Mouse (Mus musculus) urinary bladder, adult 18-20 months (tissue): ENCODE data around the gene Arf3.
"Not testable (repeated sequence)": the region's sequence is repeated elsewhere in the genome, so short reads cannot be mapped to it uniquely, and the experiment has no call there.

Experiments used
- DNase-seq, 2 experiments: peaks; one replicate each; pipeline ENCODE4 v3.0.0; 2022; ENCODE audit warnings: low spot score in 2 of 2, mixed read lengths in 2 of 2

The Arf3 gene

DNA sequence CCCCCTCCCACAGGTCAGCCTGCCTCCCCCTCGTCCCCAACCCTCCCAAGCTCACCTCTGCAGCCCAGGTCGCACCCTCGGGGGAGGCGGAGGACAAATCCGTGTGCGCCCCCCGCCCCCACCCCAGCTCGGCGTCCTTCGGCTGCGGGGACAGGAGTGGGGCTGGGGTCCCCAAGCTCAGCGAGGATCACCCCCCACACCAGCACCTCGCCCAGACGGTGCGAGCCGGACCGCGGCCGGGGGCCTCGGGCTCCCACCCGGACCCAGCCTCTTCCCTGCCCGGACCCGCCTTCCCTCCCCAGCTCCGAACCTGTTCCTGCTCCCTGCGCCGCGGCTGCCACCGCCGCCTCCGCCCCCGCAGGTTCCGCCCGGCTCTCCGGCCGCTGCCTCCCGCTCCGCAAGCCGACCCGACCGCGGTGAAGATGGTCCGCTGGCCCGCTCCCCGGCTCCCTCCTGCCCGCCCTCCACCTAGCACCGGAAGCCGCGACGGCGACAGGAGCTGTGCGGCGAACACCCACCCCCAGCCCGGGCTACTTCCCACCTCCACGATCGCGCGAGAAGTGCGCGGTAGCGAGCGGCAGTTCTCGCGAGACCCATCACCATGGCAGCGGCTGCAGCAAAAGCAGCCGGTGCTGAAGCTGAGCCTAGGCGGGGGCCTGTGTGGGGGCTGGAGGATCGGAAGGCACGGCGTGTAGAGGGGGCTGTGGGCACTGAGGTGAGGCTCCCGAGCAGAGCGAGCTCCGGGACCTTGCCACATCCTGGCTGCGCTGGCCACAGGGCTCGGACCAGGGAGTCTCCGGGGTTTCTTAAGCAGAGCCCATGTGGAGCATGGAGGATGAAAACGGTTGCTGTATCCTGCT lies at the start of gene Arf3:
Arf3 (minus strand) TSS at position 545 of the 860 bp plus-strand sequence.
- peak; percentile 92 to 97 for DNase-seq

DNA sequence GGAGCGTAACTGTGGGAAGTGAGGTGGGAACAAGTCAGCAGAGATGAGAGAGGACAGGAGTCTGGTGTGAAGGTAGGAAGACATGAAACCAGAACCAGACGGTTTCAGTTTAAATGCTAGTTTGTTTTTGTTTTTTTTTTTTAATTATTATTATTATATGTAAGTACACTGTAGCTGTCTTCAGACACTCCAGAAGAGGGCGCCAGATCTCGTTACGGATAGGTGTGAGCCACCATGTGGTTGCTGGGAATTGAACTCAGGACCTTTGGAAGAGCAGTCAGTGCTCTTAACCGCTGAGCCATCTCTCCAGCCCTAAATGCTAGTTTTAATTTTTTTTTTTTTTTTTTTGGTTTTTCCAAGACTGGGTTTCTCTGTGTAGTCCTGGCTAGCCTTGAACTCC lies 47.2 kb upstream of the Arf3 start:
- not testable (repeated sequence) for DNase-seq

DNA sequence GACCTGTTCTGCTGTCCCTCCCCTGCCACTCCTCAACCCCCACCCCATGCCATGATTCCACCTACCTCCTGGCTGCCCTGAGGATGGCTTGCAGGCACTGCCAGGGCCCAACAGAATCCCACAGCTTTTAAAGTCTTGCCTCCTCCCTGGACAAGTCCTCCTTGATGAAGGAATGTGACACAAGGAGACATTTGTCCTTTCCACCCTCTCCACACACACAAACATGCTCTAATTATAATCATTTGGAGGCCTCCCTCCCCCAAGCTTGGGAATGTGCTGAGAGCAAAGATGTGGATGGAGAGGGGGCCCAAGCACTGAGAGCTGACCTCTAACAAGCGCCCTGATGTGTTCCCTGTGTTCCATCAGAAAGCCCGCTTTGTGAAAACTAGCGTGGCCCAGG lies 46.4 kb upstream of the Arf3 start, which contains the start of gene Ddn:
Ddn (minus strand) TSS at position 101 of the 400 bp plus-strand sequence.
- DNase-seq, result no peak

DNA sequence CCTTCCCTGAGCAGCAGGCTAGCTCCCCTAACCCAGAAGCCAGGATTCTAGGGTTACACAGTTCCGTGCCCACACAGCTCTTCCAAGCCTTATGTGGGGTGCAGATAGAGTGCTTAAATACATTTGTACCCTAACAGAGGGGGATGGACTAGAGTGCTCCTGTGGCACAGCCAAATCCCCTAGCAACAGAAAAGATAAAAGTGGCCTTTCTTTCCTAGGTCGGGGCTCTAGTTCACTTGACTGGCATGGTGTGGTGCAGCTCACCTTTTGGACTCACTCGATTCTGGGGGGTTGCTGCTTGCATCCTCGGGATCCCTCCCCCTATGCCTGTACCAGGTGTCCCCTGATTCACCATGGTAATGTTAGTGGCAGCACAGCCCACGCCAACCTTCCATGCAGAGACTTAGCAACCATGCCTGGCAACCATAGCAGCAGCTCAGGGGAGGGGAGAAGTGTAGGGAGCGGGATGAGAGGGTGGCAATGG lies 45.7 kb upstream of the Arf3 start:
- DNase-seq, result no peak

DNA sequence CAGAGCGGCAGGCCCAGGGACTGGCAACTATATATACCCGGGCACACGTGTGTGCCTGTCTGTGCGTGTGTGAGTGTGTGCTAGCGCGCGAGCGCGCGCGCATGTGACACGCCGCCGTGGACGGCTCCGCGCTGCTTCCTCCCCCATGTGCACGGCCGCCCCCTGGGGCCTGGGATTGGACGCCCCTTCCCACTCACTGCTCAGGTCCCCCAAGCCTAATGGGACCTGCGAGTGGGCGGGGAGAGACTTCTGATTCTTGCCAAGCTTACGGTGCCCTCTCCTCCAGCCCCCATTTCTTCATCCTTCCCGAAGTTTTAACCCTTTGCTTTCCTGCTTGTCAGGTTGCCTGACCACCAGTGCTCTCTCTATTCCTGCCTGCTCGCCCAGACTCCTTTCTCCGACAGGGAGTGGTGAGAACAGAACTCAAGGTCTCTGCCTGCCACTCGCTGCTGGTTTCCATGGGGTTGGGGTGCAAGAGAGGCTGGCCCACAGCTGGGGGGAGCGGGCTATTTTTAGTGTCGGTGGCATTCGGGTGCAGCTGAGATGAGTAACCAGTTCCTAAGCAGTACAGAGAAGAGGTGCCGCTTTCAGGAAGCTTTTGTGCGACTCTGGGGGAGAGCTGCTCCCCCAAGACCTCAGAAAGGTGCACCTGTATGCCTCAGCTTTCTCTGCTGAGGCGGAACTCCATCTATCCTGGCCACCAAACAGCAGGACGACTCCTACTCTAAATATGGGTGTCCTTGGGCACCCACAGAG lies 45.1 kb upstream of the Arf3 start:
- no peak for DNase-seq

DNA sequence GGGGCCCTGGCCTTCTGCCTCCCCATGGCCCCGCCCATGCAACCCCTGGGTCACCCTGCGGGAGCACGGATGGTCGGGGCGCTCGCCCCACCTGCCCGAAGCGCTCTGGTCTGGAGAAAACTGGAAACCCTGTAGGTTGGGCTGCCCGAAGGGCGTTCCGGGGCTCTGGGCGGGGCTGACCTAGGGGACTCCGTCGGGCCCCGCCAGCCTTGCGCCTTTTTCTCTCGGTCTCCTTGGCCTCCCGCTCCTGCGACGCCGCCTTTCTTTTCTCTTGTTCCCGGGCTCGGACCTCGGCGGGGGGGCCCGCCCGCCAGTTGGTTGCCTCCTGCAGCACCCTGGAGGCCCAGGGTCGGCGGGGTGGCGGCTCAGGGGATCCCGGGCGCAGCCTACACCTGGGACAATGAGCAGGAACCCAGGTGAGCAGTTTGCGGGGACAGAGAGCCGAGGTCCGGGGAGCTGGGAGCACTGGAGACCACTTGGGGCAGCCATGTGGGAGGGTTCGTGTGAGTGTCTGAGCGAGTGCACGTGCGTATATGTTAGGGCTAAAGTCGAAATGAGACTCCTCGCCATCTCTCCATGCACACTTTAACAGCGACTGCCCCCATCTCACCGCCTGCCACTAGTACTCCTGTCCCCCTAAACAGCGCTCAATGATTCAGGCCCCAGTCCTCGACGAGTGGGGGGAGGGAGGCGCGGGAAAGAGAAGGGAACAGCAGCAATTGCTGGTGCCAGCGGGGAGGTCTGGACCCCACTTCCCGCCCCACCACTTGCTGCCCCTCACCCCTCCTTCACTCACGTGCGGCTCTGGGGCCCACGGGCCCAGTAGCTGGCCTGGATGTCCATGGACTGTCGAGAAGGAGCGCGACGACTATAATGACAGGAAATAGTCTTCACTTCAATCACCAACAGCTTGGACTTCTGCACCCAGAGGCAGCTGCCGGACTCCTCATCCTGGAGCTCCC lies 44.1 kb upstream of the Arf3 start:
- DNase-seq, result no peak

DNA sequence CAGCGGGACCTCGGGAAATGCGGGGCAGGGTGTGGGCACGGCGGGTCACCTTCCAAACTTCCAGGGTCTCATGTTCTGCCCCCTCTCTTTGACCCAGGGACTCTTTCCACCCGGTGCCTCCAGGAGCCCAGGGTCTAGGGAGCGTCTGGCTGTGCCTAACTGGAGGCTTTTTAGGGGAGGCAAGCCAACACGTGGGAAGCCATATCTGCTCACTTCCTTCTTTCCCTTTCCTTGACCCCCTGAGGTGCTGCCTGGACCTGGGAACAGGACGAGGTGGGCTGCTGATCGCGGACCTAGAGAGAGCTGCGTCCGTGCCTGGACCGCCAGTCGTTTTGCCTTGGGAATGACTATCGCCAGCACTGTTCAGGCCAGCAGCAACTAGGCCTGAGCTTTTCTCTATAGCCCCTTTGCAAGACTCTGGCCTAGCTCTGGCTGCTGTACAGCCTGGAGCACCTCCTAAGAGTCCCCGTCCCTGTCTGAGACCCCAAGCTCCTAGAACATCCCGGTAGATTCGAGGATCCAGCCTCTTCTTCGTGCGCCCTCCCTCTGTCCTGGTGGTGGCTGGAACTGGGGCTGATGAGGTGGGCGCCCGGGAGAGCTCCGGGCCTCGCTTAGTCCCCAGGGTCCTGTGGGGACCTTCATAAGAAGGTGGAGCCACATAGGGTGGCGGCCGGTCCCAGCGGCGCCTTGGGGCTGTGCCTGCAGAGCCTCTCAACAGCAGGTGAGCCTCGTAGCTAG lies 43.2 kb upstream of the Arf3 start:
- no peak for DNase-seq

DNA sequence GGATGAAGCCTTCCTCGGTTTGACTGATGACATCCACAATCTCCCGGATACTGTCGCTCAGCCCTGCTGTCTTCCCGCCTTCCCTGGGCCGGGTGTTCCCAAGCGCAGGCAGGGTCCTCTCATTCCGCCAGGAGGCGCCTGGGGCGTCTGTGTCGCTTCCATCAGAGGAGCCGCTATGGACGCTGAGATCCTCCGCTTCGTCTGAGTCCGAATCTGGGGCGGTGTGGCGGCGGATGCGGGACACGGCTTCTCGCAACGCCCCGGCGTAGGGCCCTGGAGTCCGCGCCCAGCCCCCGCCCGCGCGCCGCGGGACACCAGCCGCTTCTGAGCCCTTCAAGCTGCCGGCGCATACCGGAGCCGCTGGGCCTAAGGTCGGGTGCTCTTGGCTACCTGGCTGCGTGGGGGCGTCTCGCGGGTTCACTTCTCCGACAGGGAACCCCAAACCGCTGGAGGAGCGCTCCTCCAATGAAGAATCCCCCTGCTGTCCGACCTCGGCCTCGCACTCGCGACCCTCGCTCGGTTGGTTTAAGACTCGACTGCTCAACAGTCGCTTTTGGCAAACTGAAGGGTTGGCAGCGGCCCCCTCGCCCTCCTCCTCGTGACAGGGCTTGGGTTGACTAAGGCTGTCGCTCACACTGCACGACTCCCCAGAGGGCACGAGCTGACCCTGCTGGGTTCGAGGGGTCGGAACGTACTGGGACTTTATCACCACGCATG lies 42.5 kb upstream of the Arf3 start:
- DNase-seq, result peak; percentile 43 to 68

DNA sequence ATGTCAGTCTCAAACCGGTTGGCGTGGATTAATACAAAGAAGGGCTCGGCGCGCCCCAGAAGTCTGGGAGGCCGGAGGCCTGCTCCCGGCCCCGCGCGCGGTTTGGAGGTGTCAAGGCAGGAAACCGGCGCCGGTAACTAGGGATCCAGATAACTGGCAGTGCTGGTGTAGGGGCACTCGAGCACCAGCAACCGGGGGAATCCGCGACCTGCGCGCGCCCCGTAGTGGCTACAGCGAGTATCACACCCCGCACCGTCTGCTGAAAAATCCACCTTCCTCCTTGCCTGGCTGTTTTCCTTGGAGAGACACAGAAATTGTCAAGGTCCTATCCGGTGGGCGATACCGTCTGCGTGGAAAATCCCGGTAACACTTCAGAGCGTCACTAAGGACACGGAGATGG lies 41.0 kb upstream of the Arf3 start:
- peak; percentile 61 to 85 for DNase-seq

DNA sequence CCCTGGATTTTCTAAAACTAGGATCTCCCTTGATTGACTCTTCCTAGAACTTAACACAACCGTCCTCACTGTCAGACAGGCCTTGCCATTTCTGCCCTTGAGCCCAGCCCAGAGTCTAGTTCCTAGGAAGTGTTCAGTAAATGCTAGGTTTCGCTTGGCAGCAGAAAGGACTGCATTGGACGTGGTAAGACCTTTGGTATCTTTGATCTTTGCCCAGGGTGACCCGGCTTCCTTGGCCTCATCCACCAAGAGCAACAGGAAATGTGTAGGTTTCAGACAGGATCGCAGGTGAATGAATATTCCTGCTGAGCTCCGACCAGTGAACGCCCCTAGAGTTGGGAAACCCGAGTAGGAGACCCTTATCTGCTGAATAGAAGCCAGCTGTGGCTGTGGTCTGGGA lies 39.9 kb upstream of the Arf3 start:
- no peak for DNase-seq

DNA sequence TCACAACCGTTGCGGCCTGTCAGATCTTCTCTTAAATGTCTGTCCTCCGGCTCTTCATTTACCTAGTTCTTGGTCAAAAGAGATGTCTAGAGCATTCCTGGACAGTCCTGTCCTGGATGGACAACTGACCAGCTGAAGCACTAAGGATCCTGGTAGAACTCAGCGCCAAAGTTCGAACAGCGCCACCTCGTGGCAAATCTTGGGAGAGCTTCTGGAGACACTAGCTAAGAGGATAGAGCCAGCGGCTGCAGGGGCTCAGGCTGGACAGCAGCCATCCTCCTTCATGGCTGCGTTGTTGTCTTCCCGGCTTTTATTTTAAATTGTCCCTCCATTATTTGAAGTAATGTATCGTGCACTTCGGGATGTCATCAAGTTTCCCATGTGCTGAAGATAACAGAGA lies 36.4 kb upstream of the Arf3 start:
- peak in 1 of 2 experiments; percentile 77 for DNase-seq

DNA sequence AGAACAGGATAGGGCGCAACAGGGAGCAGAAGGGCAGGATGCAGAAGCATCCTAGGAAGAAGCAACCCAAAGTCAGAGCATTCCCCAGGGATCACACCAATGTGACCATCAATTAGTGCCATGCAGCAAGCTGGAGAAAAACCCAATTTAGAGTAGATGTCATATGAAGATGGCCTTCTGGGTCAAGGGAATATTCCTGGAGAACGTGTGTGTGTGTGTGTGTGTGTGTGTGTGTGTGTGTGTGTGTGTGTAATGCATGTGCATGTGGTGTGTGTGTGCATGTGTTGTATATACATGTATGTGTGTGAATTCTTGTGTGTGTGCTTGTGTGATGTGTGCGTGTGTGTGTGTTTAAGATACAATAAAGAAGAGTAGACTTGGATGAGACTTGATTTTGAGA lies 35.9 kb upstream of the Arf3 start:
- no peak for DNase-seq

DNA sequence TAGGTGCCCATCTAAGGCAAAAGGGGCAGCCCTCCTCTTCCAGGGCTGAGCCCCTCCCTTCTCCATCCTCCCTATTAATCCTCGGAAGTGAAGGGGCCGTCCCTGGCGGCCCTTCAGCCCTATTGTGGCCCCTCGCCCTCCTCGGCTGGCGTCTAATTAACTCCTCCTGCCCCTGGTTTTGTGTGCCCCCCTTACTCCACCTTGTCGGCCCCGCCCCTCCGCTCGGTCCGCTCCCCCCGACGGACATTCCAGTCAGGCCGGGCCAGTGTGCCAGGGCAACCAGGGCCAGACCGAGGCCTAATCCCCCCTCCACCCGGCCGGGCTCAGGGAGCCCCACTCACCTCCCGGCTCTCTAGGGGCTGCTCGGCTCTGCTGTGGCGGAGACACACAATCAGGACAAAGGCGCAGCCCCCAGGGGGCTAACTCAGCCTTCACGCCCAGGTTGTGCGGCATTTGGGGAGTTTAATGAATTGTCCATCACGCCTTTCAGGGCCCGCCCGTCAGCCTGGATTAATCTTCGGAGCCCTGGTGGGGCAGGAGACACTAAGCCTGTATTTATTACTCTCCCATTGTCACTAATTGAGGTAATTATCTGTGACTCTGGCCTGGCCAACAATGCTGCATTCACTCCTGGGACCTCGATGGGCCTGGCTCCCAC lies 35.0 kb upstream of the Arf3 start:
- no peak for DNase-seq

DNA sequence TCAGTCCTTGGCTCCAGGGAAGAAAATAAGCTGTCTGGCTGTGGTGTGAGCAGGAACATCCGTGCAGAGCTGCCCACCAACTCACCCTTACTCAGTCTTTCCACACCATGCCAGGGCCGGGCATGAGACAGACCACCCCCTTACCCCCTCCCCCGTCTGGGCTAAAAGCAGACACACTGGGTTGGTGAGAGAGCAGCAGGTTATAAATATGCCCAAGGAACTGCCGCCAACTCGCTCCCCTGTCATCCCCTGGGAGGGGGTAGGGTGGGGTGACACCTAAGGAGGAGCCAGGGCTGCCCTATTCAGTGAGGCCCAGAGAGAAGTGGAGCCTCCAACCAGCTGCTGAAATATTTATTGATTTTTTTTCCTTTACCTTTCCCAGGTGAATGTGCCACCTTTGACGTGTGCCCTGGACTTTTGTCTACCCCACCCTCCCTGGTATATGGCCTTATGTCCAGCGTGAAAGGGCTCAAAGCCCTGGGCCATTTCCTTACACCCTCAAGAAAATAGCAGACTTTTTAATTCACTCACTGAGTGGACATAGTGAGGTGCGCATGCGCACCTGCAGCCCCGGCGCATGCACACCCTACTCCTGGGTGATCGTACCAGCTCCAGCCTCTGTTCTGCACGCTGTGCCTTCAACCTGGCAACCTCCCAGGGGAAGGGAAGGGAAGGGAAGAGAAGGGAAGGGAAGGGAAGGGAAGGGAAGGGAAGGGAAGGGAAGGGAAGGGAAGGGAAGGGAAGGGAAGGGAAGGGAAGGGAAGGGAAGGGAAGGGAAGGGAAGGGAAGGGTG lies 34.0 kb upstream of the Arf3 start:
- no peak for DNase-seq

DNA sequence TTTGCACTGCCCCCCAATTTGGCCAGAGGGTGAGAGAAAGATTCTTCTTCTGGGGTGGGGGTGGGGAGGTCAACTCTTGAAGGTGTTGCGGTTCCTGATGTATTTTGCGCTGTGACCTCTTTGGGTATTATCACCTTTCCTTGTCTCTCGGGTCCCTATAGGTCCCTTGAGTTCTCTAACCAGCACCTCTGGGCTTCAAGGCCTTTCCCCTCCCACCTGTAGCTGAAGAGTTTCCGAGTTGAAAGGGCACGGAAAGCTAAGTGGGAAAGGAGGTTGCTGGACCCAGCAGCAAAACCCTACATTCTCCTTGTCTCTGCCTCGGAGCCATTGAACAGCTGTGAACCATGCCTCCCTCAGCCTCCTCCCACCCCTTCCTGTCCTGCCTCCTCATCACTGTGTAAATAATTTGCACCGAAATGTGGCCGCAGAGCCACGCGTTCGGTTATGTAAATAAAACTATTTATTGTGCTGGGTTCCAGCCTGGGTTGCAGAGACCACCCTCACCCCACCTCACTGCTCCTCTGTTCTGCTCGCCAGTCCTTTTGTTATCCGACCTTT lies 30.2 kb upstream of the Arf3 start:
- DNase-seq, result no peak

DNA sequence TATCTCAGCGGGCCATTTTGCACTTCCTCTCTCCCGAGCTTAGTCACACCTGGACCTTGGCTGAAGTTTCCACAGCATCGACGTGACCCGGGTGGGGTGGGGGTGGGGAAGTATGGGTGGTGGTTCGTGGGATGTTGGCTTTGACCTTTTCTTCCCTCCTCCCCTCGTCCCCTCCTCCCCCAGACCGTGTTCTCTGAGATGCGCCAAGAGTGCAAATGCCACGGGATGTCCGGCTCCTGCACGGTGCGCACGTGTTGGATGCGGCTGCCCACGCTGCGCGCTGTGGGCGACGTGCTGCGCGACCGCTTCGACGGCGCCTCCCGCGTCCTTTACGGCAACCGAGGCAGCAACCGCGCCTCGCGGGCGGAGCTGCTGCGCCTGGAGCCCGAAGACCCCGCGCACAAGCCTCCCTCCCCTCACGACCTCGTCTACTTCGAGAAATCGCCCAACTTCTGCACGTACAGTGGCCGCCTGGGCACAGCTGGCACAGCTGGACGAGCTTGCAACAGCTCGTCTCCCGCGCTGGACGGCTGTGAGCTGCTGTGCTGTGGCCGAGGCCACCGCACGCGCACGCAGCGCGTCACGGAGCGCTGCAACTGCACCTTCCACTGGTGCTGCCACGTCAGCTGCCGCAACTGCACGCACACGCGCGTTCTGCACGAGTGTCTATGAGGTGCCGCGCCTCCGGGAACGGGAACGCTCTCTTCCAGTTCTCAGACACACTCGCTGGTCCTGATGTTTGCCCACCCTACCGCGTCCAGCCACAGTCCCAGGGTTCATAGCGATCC lies 29.4 kb upstream of the Arf3 start:
- DNase-seq, result no peak

DNA sequence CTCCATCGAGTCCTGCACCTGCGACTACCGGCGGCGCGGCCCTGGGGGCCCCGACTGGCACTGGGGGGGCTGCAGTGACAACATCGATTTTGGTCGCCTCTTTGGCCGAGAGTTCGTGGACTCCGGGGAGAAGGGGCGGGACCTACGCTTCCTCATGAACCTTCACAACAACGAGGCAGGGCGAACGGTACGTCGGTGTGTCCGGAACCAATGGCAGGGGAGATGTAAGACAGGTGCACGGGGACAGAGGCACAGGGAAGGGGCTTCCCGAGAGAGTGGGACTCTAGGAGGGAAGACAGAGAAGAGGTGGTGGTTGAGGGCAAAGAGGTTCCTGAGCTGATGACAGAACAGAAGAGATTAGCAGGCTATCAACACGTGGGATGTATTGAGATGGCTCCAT lies 28.8 kb upstream of the Arf3 start:
- DNase-seq, result no peak

DNA sequence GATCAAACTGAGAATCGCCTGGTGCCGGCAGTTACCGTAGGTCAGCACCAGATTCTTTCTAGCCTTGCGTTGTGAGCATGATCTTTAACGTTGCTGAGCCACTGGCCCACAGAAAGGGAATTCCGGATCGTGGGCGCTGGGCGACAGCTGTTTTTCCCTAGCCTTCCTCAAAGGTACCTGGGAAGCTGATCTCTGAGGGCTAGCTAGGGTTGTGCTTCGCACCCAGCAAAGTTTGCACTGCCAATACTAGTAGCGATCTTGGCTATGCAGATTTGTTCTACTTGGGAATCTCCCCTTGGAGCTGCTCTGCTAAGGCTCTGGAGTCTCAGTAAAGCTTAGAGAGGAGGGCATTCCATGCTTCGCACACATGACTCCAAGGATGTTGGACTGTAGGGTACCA lies 28.2 kb upstream of the Arf3 start:
- DNase-seq, result no peak
